Mouse (Mus musculus): ENCODE results near the gene Acadvl.

The Acadvl gene

GRCm38 (mm10) chr11:70049366-70049765, 34.2 kb upstream of the Acadvl start:
- no peaks in the 10 kb centered on the region for H3K36me3 ChIP-seq (ENCODE audit: insufficient read depth, low read length)
- peaks cover 8% of the 10 kb centered on the region for H3K27me3 ChIP-seq (ENCODE audit: insufficient read depth, low read length)
- H3K4me1 ChIP-seq (replicated peaks; ENCODE audit: low read depth, low read length) = peaks cover 6% of the 10 kb centered on the region; the same call in 1 of the 2 replicates
- TF ChIP-seq NANOG (IDR thresholded peaks at IDR 0.05; ENCODE audit: borderline replicate concordance, low read length) = no peak
- no peak overlapping the region for H3K4me3 ChIP-seq (replicated peaks; ENCODE audit: low read length)
- H3K9me3 ChIP-seq (ENCODE audit: low read length) = no peaks in the 10 kb centered on the region

- Histone ChIP-seq H3K36me3 (ENCODE audit: insufficient read depth, low read length) (no peaks in the 10 kb centered on the region), H3K9me3 (ENCODE audit: low read length) (no peaks in the 10 kb centered on the region), H3K27me3 (ENCODE audit: insufficient read depth, low read length) (peaks cover 6% of the 10 kb centered on the region; the same call in 1 of the 2 replicates), H3K4me1 (replicated peaks; ENCODE audit: low read depth, low read length) (peaks cover 35% of the 10 kb centered on the region), H3K4me3 (replicated peaks; ENCODE audit: low read length) (no peak overlapping the region)
- TF ChIP-seq NANOG (IDR thresholded peaks at IDR 0.05; ENCODE audit: borderline replicate concordance, low read length) (no peak), CTCF (conservative IDR thresholded peaks at IDR 0.05; ENCODE audit: low read length) (no peak), POU5F1 (IDR thresholded peaks at IDR 0.05; ENCODE audit: borderline replicate concordance, low read length) (no peak)
Observed at GRCm38 (mm10) chr11:70045435-70045834, 30.2 kb upstream of the Acadvl start.

- Histone ChIP-seq H3K27me3 (ENCODE audit: insufficient read depth, low read length) (peaks cover 6% of the 10 kb centered on the region; the same call in 1 of the 2 replicates), H3K4me1 (replicated peaks; ENCODE audit: low read depth, low read length) (peaks cover 48% of the 10 kb centered on the region), H3K4me3 (replicated peaks; ENCODE audit: low read length) (no peak overlapping the region), H3K9me3 (ENCODE audit: low read length) (no peaks in the 10 kb centered on the region), H3K36me3 (ENCODE audit: insufficient read depth, low read length) (no peaks in the 10 kb centered on the region)
- TF ChIP-seq POU5F1 (IDR thresholded peaks at IDR 0.05; ENCODE audit: borderline replicate concordance, low read length) = no peak
- no peak for TF ChIP-seq CTCF (conservative IDR thresholded peaks at IDR 0.05; ENCODE audit: low read length)
- TF ChIP-seq NANOG (IDR thresholded peaks at IDR 0.05; ENCODE audit: borderline replicate concordance, low read length) = no peak
Observed at GRCm38 (mm10) chr11:70043665-70044064, 28.5 kb upstream of the Acadvl start.

- H3K36me3 ChIP-seq (ENCODE audit: insufficient read depth, low read length) = no peaks in the 10 kb centered on the region
- peaks cover 6% of the 10 kb centered on the region; the same call in 1 of the 2 replicates for H3K27me3 ChIP-seq (ENCODE audit: insufficient read depth, low read length)
- TF ChIP-seq CTCF (conservative IDR thresholded peaks at IDR 0.05; ENCODE audit: low read length) (no peak), NANOG (IDR thresholded peaks at IDR 0.05; ENCODE audit: borderline replicate concordance, low read length) (no peak), POU5F1 (IDR thresholded peaks at IDR 0.05; ENCODE audit: borderline replicate concordance, low read length) (no peak)
Observed at GRCm38 (mm10) chr11:70042309-70043085, 27.3 kb upstream of the Acadvl start.

GRCm38 (mm10) chr11:70040184-70040583, 25.0 kb upstream of the Acadvl start:
- Histone ChIP-seq H3K4me3 (replicated peaks; ENCODE audit: low read length) (no peak overlapping the region), H3K9me3 (ENCODE audit: low read length) (no peaks in the 10 kb centered on the region), H3K4me1 (replicated peaks; ENCODE audit: low read depth, low read length) (peaks cover 49% of the 10 kb centered on the region), H3K36me3 (ENCODE audit: insufficient read depth, low read length) (no peaks in the 10 kb centered on the region), H3K27me3 (ENCODE audit: insufficient read depth, low read length) (peaks cover 6% of the 10 kb centered on the region; the same call in 1 of the 2 replicates)
- TF ChIP-seq POU5F1 (IDR thresholded peaks at IDR 0.05; ENCODE audit: borderline replicate concordance, low read length) (no peak), CTCF (conservative IDR thresholded peaks at IDR 0.05; ENCODE audit: low read length) (no peak), NANOG (IDR thresholded peaks at IDR 0.05; ENCODE audit: borderline replicate concordance, low read length) (no peak)

More at GRCm38 (mm10) chr11:70042309-70043085, 27.3 kb upstream of the Acadvl start:
- Histone ChIP-seq H3K4me3 (replicated peaks; ENCODE audit: low read length) (no peak overlapping the region), H3K9me3 (ENCODE audit: low read length) (no peaks in the 10 kb centered on the region), H3K4me1 (replicated peaks; ENCODE audit: low read depth, low read length) (peaks cover 54% of the 10 kb centered on the region)

- H3K4me1 ChIP-seq (replicated peaks; ENCODE audit: low read depth, low read length) = peaks cover 49% of the 10 kb centered on the region
- TF ChIP-seq POU5F1 (IDR thresholded peaks at IDR 0.05; ENCODE audit: borderline replicate concordance, low read length) (no peak), CTCF (conservative IDR thresholded peaks at IDR 0.05; ENCODE audit: low read length) (no peak), NANOG (IDR thresholded peaks at IDR 0.05; ENCODE audit: borderline replicate concordance, low read length) (no peak)
- no peaks in the 10 kb centered on the region for H3K36me3 ChIP-seq (ENCODE audit: insufficient read depth, low read length)
- no peaks in the 10 kb centered on the region for H3K9me3 ChIP-seq (ENCODE audit: low read length)
- H3K27me3 ChIP-seq (ENCODE audit: insufficient read depth, low read length) = peaks cover 6% of the 10 kb centered on the region; the same call in 1 of the 2 replicates
- no peak overlapping the region for H3K4me3 ChIP-seq (replicated peaks; ENCODE audit: low read length)
Observed at GRCm38 (mm10) chr11:70039631-70040030, 24.4 kb upstream of the Acadvl start.

- peaks cover 6% of the 10 kb centered on the region; the same call in 1 of the 2 replicates for H3K27me3 ChIP-seq (ENCODE audit: insufficient read depth, low read length)
- H3K4me1 ChIP-seq (replicated peaks; ENCODE audit: low read depth, low read length) = peaks cover 37% of the 10 kb centered on the region
- H3K4me3 ChIP-seq (replicated peaks; ENCODE audit: low read length) = no peak overlapping the region
- no peaks in the 10 kb centered on the region for H3K36me3 ChIP-seq (ENCODE audit: insufficient read depth, low read length)
- TF ChIP-seq NANOG (IDR thresholded peaks at IDR 0.05; ENCODE audit: borderline replicate concordance, low read length) = no peak
- no peak for TF ChIP-seq POU5F1 (IDR thresholded peaks at IDR 0.05; ENCODE audit: borderline replicate concordance, low read length)
- TF ChIP-seq CTCF (conservative IDR thresholded peaks at IDR 0.05; ENCODE audit: low read length) = no peak
- H3K9me3 ChIP-seq (ENCODE audit: low read length) = no peaks in the 10 kb centered on the region
Observed at GRCm38 (mm10) chr11:70038174-70038573, 23.0 kb upstream of the Acadvl start.

GRCm38 (mm10) chr11:70031321-70031670, 16.1 kb upstream of the Acadvl start:
- Histone ChIP-seq H3K4me3 (replicated peaks; ENCODE audit: low read length) (no peak overlapping the region), H3K9me3 (ENCODE audit: low read length) (no peaks in the 10 kb centered on the region)
- no peak for TF ChIP-seq POU5F1 (IDR thresholded peaks at IDR 0.05; ENCODE audit: borderline replicate concordance, low read length)
- TF ChIP-seq CTCF (conservative IDR thresholded peaks at IDR 0.05; ENCODE audit: low read length) = no peak
- no peak for TF ChIP-seq NANOG (IDR thresholded peaks at IDR 0.05; ENCODE audit: borderline replicate concordance, low read length)

More at GRCm38 (mm10) chr11:70031321-70031670, 16.1 kb upstream of the Acadvl start:
- Histone ChIP-seq H3K4me1 (replicated peaks; ENCODE audit: low read depth, low read length) (peaks cover 51% of the 10 kb centered on the region), H3K36me3 (ENCODE audit: insufficient read depth, low read length) (peaks cover 14% of the 10 kb centered on the region), H3K27me3 (ENCODE audit: insufficient read depth, low read length) (peaks cover 11% of the 10 kb centered on the region)
